Mouse (Mus musculus) heart, adult 2 months (tissue): ENCODE measurements at regions not wholly inside any gene's neighbourhood (a gene's known extent, or its start where the extent isn't known, plus 50 kb on each side); places are given as distances from the start of the nearest gene placed in this dataset.

Source experiments
- CTCF ChIP-seq: fragments of 200-600 bp; IDR thresholded peaks from 2 replicates; pipeline ENCODE4 v1.8.1; 2022; ENCODE audit warnings: antibody characterized with exemption, mild to moderate bottlenecking, moderate library complexity
- EP300 ChIP-seq: fragments of 200-500 bp; IDR thresholded peaks from 2 replicates; pipeline ENCODE4 v1.6.1; 2011; ENCODE audit warnings: low read depth, low read length, control low read depth; ENCODE audit not compliant: insufficient read depth
- POLR2A ChIP-seq: fragments of 200-500 bp; IDR thresholded peaks from 2 replicates; pipeline ENCODE4 v1.6.1; 2011; ENCODE audit warnings: mild to moderate bottlenecking, low read depth, low read length, control low read depth; ENCODE audit not compliant: insufficient read depth

- TF ChIP-seq POLR2A (no peak), EP300 (no peak), CTCF (no peak)
Observed at GRCm38 (mm10) chr11:52569759-52570158, 173.5 kb downstream of the 9530068E07Rik start.
